Mouse (Mus musculus): ENCODE measurements around the gene Ugt1a10. TPM values are rescaled to one million over a fixed set of nuclear protein-coding genes. Genes with fewer than 3 reads are reported as not detected.

Ugt1a10 gene
- polyA plus RNA-seq, 1 experiment from 2014 or later, result not detected

GRCm38 (mm10) chr1:88213766-88214461, 158.7 kb downstream of the Ugt1a10 start:
- Histone ChIP-seq H3K4me2 (replicated peaks) (no peak overlapping the region), H3K9ac (no peak overlapping the region), H3K4me1 (replicated peaks; ENCODE audit: control insufficient read depth, insufficient read depth, low read length) (no peaks in the 10 kb centered on the region), H3K27ac (no peak overlapping the region), H3K27me3 (ENCODE audit: control insufficient read depth, insufficient read depth, low read length) (no peaks in the 10 kb centered on the region), H3K36me3 (replicated peaks; ENCODE audit: control insufficient read depth, insufficient read depth) (no peaks in the 10 kb centered on the region), H3K4me3 (replicated peaks; ENCODE audit: low read length) (no peak overlapping the region), H3K9me3 (ENCODE audit: control insufficient read depth, low read length) (peaks cover 53% of the 10 kb centered on the region)
- DNase-seq (ENCODE audit: low spot score), result peak; percentile 22
- 83% methylated on average over 2 of the region's 2 CpGs for WGBS
- ATAC-seq (ENCODE audit: low FRiP score), result peak; percentile 26

GRCm38 (mm10) chr1:88214462-88214952, 159.3 kb downstream of the Ugt1a10 start:
- H3K4me1 ChIP-seq (replicated peaks; ENCODE audit: control insufficient read depth, insufficient read depth, low read length), result no peaks in the 10 kb centered on the region
- H3K36me3 ChIP-seq (replicated peaks; ENCODE audit: control insufficient read depth, insufficient read depth), result no peaks in the 10 kb centered on the region
- no peak overlapping the region for H3K4me3 ChIP-seq (replicated peaks; ENCODE audit: low read length)
- WGBS, result 81% methylated on average over 2 of the region's 2 CpGs
- no peak overlapping the region for H3K9ac ChIP-seq
- H3K4me2 ChIP-seq (replicated peaks), result no peak overlapping the region
- ATAC-seq (ENCODE audit: low FRiP score) (0 out of 2 replicates have a peak, but pooled peaks have one; percentile 2), DNase-seq (ENCODE audit: low spot score) (peak; percentile 23)
- H3K9me3 ChIP-seq (ENCODE audit: control insufficient read depth, low read length), result peaks cover 53% of the 10 kb centered on the region
- H3K27ac ChIP-seq, result no peak overlapping the region
- H3K27me3 ChIP-seq (ENCODE audit: control insufficient read depth, insufficient read depth, low read length), result no peaks in the 10 kb centered on the region

- ATAC-seq (ENCODE audit: low FRiP score), result 0 out of 2 replicates have a peak, but pooled peaks have one; percentile 0
- H3K27me3 ChIP-seq (ENCODE audit: control insufficient read depth, insufficient read depth, low read length), result no peaks in the 10 kb centered on the region
- H3K4me1 ChIP-seq (replicated peaks; ENCODE audit: control insufficient read depth, insufficient read depth, low read length), result no peaks in the 10 kb centered on the region
- peaks cover 50% of the 10 kb centered on the region for H3K9me3 ChIP-seq (ENCODE audit: control insufficient read depth, low read length)
- no peaks in the 10 kb centered on the region for H3K36me3 ChIP-seq (replicated peaks; ENCODE audit: control insufficient read depth, insufficient read depth)
- no peak overlapping the region for H3K9ac ChIP-seq
- H3K4me2 ChIP-seq (replicated peaks), result no peak overlapping the region
- no peak overlapping the region for H3K27ac ChIP-seq
- WGBS, result 73% methylated on average over 10 of the region's 10 CpGs
- DNase-seq (ENCODE audit: low spot score), result peak; percentile 27
- H3K4me3 ChIP-seq (replicated peaks; ENCODE audit: low read length), result no peak overlapping the region
Measured at GRCm38 (mm10) chr1:88215466-88216380, 160.5 kb downstream of the Ugt1a10 start.

GRCm38 (mm10) chr1:88216551-88216950, 161.4 kb downstream of the Ugt1a10 start:
- DNase-seq (ENCODE audit: low spot score) (no peak), ATAC-seq (ENCODE audit: low FRiP score) (no peak)
- H3K4me2 ChIP-seq (replicated peaks), result no peak overlapping the region
- WGBS, result 56% methylated on average over 2 of the region's 2 CpGs
- no peak overlapping the region for H3K27ac ChIP-seq
- H3K4me3 ChIP-seq (replicated peaks; ENCODE audit: low read length), result no peak overlapping the region
- H3K4me1 ChIP-seq (replicated peaks; ENCODE audit: control insufficient read depth, insufficient read depth, low read length), result no peaks in the 10 kb centered on the region
- H3K9ac ChIP-seq, result no peak overlapping the region
- H3K9me3 ChIP-seq (ENCODE audit: control insufficient read depth, low read length), result peaks cover 46% of the 10 kb centered on the region
- H3K27me3 ChIP-seq (ENCODE audit: control insufficient read depth, insufficient read depth, low read length), result no peaks in the 10 kb centered on the region
- no peaks in the 10 kb centered on the region for H3K36me3 ChIP-seq (replicated peaks; ENCODE audit: control insufficient read depth, insufficient read depth)

- no peak overlapping the region for H3K9ac ChIP-seq
- ATAC-seq (ENCODE audit: low FRiP score) (no peak), DNase-seq (ENCODE audit: low spot score) (peak; percentile 31)
- H3K27ac ChIP-seq, result no peak overlapping the region
- H3K4me3 ChIP-seq (replicated peaks; ENCODE audit: low read length), result no peak overlapping the region
- H3K27me3 ChIP-seq (ENCODE audit: control insufficient read depth, insufficient read depth, low read length), result no peaks in the 10 kb centered on the region
- no peaks in the 10 kb centered on the region for H3K4me1 ChIP-seq (replicated peaks; ENCODE audit: control insufficient read depth, insufficient read depth, low read length)
- no peaks in the 10 kb centered on the region for H3K36me3 ChIP-seq (replicated peaks; ENCODE audit: control insufficient read depth, insufficient read depth)
- peaks cover 44% of the 10 kb centered on the region for H3K9me3 ChIP-seq (ENCODE audit: control insufficient read depth, low read length)
- 67% methylated on average over 2 of the region's 2 CpGs for WGBS
- no peak overlapping the region for H3K4me2 ChIP-seq (replicated peaks)
Measured at GRCm38 (mm10) chr1:88217144-88217543, 162.0 kb downstream of the Ugt1a10 start.

- Histone ChIP-seq H3K9me3 (ENCODE audit: control insufficient read depth, low read length) (peaks cover 42% of the 10 kb centered on the region), H3K4me3 (replicated peaks; ENCODE audit: low read length) (no peak overlapping the region), H3K27ac (no peak overlapping the region), H3K4me1 (replicated peaks; ENCODE audit: control insufficient read depth, insufficient read depth, low read length) (no peaks in the 10 kb centered on the region), H3K27me3 (ENCODE audit: control insufficient read depth, insufficient read depth, low read length) (no peaks in the 10 kb centered on the region), H3K36me3 (replicated peaks; ENCODE audit: control insufficient read depth, insufficient read depth) (no peaks in the 10 kb centered on the region), H3K4me2 (replicated peaks) (no peak overlapping the region), H3K9ac (no peak overlapping the region)
- WGBS, result 39% methylated on average over 3 of the region's 3 CpGs
- DNase-seq (ENCODE audit: low spot score) (no peak), ATAC-seq (ENCODE audit: low FRiP score) (no peak)
Measured at GRCm38 (mm10) chr1:88217576-88217975, 162.4 kb downstream of the Ugt1a10 start.

GRCm38 (mm10) chr1:88218051-88218450, 162.9 kb downstream of the Ugt1a10 start:
- Histone ChIP-seq H3K9me3 (ENCODE audit: control insufficient read depth, low read length) (peaks cover 38% of the 10 kb centered on the region), H3K27ac (no peak overlapping the region), H3K9ac (no peak overlapping the region), H3K27me3 (ENCODE audit: control insufficient read depth, insufficient read depth, low read length) (no peaks in the 10 kb centered on the region), H3K36me3 (replicated peaks; ENCODE audit: control insufficient read depth, insufficient read depth) (no peaks in the 10 kb centered on the region), H3K4me1 (replicated peaks; ENCODE audit: control insufficient read depth, insufficient read depth, low read length) (no peaks in the 10 kb centered on the region), H3K4me3 (replicated peaks; ENCODE audit: low read length) (no peak overlapping the region), H3K4me2 (replicated peaks) (no peak overlapping the region)
- ATAC-seq (ENCODE audit: low FRiP score) (no peak), DNase-seq (ENCODE audit: low spot score) (no peak)
- 74% methylated on average over 9 of the region's 9 CpGs for WGBS

- no peak for ATAC-seq (ENCODE audit: low FRiP score)
- DNase-seq (ENCODE audit: low spot score), result no peak
- no peaks in the 10 kb centered on the region for H3K4me1 ChIP-seq (replicated peaks; ENCODE audit: control insufficient read depth, insufficient read depth, low read length)
Measured at GRCm38 (mm10) chr1:88218591-88218990, 163.4 kb downstream of the Ugt1a10 start.

GRCm38 (mm10) chr1:88219054-88219453, 163.9 kb downstream of the Ugt1a10 start:
- 25% methylated on average over 1 of the region's 1 CpGs for WGBS
- no peak overlapping the region for H3K27ac ChIP-seq

More at GRCm38 (mm10) chr1:88218591-88218990, 163.4 kb downstream of the Ugt1a10 start:
- Histone ChIP-seq H3K9me3 (ENCODE audit: control insufficient read depth, low read length) (peaks cover 32% of the 10 kb centered on the region), H3K36me3 (replicated peaks; ENCODE audit: control insufficient read depth, insufficient read depth) (no peaks in the 10 kb centered on the region), H3K9ac (no peak overlapping the region), H3K27ac (no peak overlapping the region), H3K4me3 (replicated peaks; ENCODE audit: low read length) (no peak overlapping the region), H3K27me3 (ENCODE audit: control insufficient read depth, insufficient read depth, low read length) (no peaks in the 10 kb centered on the region), H3K4me2 (replicated peaks) (no peak overlapping the region)
- 51% methylated on average over 4 of the region's 4 CpGs for WGBS

More at GRCm38 (mm10) chr1:88219054-88219453, 163.9 kb downstream of the Ugt1a10 start:
- Histone ChIP-seq H3K36me3 (replicated peaks; ENCODE audit: control insufficient read depth, insufficient read depth) (no peaks in the 10 kb centered on the region), H3K27me3 (ENCODE audit: control insufficient read depth, insufficient read depth, low read length) (no peaks in the 10 kb centered on the region), H3K4me3 (replicated peaks; ENCODE audit: low read length) (no peak overlapping the region), H3K9me3 (ENCODE audit: control insufficient read depth, low read length) (peaks cover 28% of the 10 kb centered on the region), H3K4me1 (replicated peaks; ENCODE audit: control insufficient read depth, insufficient read depth, low read length) (no peaks in the 10 kb centered on the region), H3K9ac (no peak overlapping the region), H3K4me2 (replicated peaks) (no peak overlapping the region)
- ATAC-seq (ENCODE audit: low FRiP score) (no peak), DNase-seq (ENCODE audit: low spot score) (peak; percentile 24)

All from hindbrain, embryonic 14.5 days (tissue).